Comparison of ENCODE assay signal across 23 mouse cellular contexts in genomic region chr3:86037926-86038484, GRCm38 (mm10). TPM values are rescaled to one million over a fixed set of nuclear protein-coding genes. Genes with fewer than 3 reads are reported as not detected.
DNase-seq lines count a peak whose midpoint lies in the region; ATAC-seq and TF ChIP-seq lines count a peak whose summit lies in the region.
"Had no signal": no experiment of that assay in that cellular context is flagged by ENCODE, and none has a peak within 500 bp of the region (broad histone marks: within the 10 kb centered on the region; RNA-seq: fewer than 3 reads in every experiment).

No protein-coding gene starts in this region.

- no peak for ATAC-seq in hindbrain, postnatal 0 days
- ATAC-seq in hindbrain, embryonic 13.5 days (ENCODE audit: low FRiP score), result no peak
- peak; percentile 14; the same call in 1 of the 2 replicates for ATAC-seq in lung, postnatal 0 days
- ATAC-seq in stomach, embryonic 16.5 days (ENCODE audit: insufficient read depth, low FRiP score), result no peak
- ATAC-seq: Patski had no signal

- DNase-seq in heart, adult 18-20 months, result peak; percentile 25
- no peak for DNase-seq in heart, embryonic 10.5 days (ENCODE audit: low spot score)
- no peak for DNase-seq in hindbrain, postnatal 0 days (ENCODE audit: low spot score)
- peak; percentile 65 for DNase-seq in lung, postnatal 0 days (ENCODE audit: low spot score)
- no peak for DNase-seq in lung, adult 18-20 months
- DNase-seq: B cell, adult 2 months; cerebellum, adult 2 months; midbrain, embryonic 14.5 days had no signal

- no peaks in the 10 kb centered on the region for H3K27me3 ChIP-seq in heart, embryonic 10.5 days (ENCODE audit: insufficient read depth, poor library complexity, severe bottlenecking)
- no peaks in the 10 kb centered on the region for H3K27me3 ChIP-seq in hindbrain, postnatal 0 days (ENCODE audit: insufficient read depth, low read length)
- no peaks in the 10 kb centered on the region for H3K27me3 ChIP-seq in hindbrain, embryonic 13.5 days
- H3K27me3 ChIP-seq in lung, postnatal 0 days (replicated peaks; ENCODE audit: insufficient read depth, low read length), result no peaks in the 10 kb centered on the region
- no peaks in the 10 kb centered on the region for H3K27me3 ChIP-seq in stomach, embryonic 16.5 days (ENCODE audit: control insufficient read depth, insufficient read depth, low read length)
- H3K27me3 ChIP-seq: embryonic facial prominence, embryonic 12.5 days; hindbrain, embryonic 12.5 days; limb, embryonic 13.5 days; liver, embryonic 15.5 days; Patski had no signal

- H3K4me3 ChIP-seq in heart, embryonic 10.5 days, result no peak overlapping the region
- H3K4me3 ChIP-seq in hindbrain, postnatal 0 days (ENCODE audit: low read length), result no peak overlapping the region
- H3K4me3 ChIP-seq in hindbrain, embryonic 13.5 days, result no peak overlapping the region
- no peak overlapping the region for H3K4me3 ChIP-seq in lung, postnatal 0 days (ENCODE audit: low read depth, low read length)
- no peak overlapping the region for H3K4me3 ChIP-seq in stomach, embryonic 16.5 days (replicated peaks; ENCODE audit: low read length)
- H3K4me3 ChIP-seq: embryonic facial prominence, embryonic 12.5 days; forebrain, embryonic 10.5 days; hindbrain, embryonic 12.5 days; limb, embryonic 13.5 days; liver, embryonic 15.5 days had no signal

- peaks cover 8% of the 10 kb centered on the region; the same call in 1 of the 2 replicates for H3K36me3 ChIP-seq in heart, embryonic 10.5 days
- no peaks in the 10 kb centered on the region for H3K36me3 ChIP-seq in hindbrain, postnatal 0 days (ENCODE audit: insufficient read depth, low read length)
- peaks cover 2% of the 10 kb centered on the region for H3K36me3 ChIP-seq in hindbrain, embryonic 13.5 days
- H3K36me3 ChIP-seq in lung, postnatal 0 days (ENCODE audit: insufficient read depth, low read length), result no peaks in the 10 kb centered on the region
- H3K36me3 ChIP-seq in stomach, embryonic 16.5 days (ENCODE audit: control insufficient read depth, insufficient read depth, low read length), result no peaks in the 10 kb centered on the region
- H3K36me3 ChIP-seq: hindbrain, embryonic 12.5 days had no signal

- no peak overlapping the region for H3K9ac ChIP-seq in hindbrain, postnatal 0 days (replicated peaks; ENCODE audit: low read length)
- no peak overlapping the region for H3K9ac ChIP-seq in hindbrain, embryonic 13.5 days
- H3K9ac ChIP-seq in lung, postnatal 0 days (replicated peaks; ENCODE audit: low read depth), result no peak overlapping the region
- no peak overlapping the region for H3K9ac ChIP-seq in stomach, embryonic 16.5 days (ENCODE audit: low read length)
- H3K9ac ChIP-seq: embryonic facial prominence, embryonic 12.5 days; hindbrain, embryonic 12.5 days; limb, embryonic 13.5 days; liver, embryonic 15.5 days had no signal

- H3K4me1 ChIP-seq in heart, embryonic 10.5 days, result peaks cover 21% of the 10 kb centered on the region
- H3K4me1 ChIP-seq in hindbrain, postnatal 0 days (ENCODE audit: insufficient read depth, low read length), result peaks cover 12% of the 10 kb centered on the region
- H3K4me1 ChIP-seq in hindbrain, embryonic 13.5 days (replicated peaks), result peaks cover 11% of the 10 kb centered on the region
- H3K4me1 ChIP-seq in lung, postnatal 0 days (ENCODE audit: insufficient read depth, low read depth, low read length), result peaks cover 10% of the 10 kb centered on the region; the same call in 1 of the 2 replicates
- H3K4me1 ChIP-seq in stomach, embryonic 16.5 days (ENCODE audit: control insufficient read depth, insufficient read depth, low read length), result peaks cover 20% of the 10 kb centered on the region
- H3K4me1 ChIP-seq: liver, embryonic 15.5 days had no signal

- 93% methylated on average over 9 of the region's 9 CpGs for WGBS in heart, embryonic 10.5 days
- 80% methylated on average over 9 of the region's 9 CpGs for WGBS in hindbrain, postnatal 0 days
- 90% methylated on average over 9 of the region's 9 CpGs for WGBS in hindbrain, embryonic 13.5 days
- WGBS in lung, postnatal 0 days, result 42% methylated on average over 9 of the region's 9 CpGs
- WGBS in stomach, embryonic 16.5 days, result 63% methylated on average over 9 of the region's 9 CpGs

- TF ChIP-seq CTCF in hindbrain, postnatal 0 days (IDR thresholded peaks at IDR 0.05; ENCODE audit: low read depth), result no peak
- TF ChIP-seq CTCF in lung, postnatal 0 days (IDR thresholded peaks at IDR 0.05), result no peak

- no peak overlapping the region for H3K27ac ChIP-seq in heart, embryonic 10.5 days
- H3K27ac ChIP-seq in hindbrain, postnatal 0 days, result peak overlapping the region; percentile 41; the same call in 1 of the 2 replicates
- H3K27ac ChIP-seq in hindbrain, embryonic 13.5 days, result no peak overlapping the region
- H3K27ac ChIP-seq in lung, postnatal 0 days (ENCODE audit: low read length), result peak overlapping the region; percentile 81; the same call in 1 of the 2 replicates
- H3K27ac ChIP-seq in stomach, embryonic 16.5 days (ENCODE audit: low read length), result peak overlapping the region; percentile 55; the same call in 1 of the 2 replicates
- H3K27ac ChIP-seq: forebrain, embryonic 10.5 days; hindbrain, embryonic 12.5 days; liver, embryonic 15.5 days had no signal

- H3K4me2 ChIP-seq in hindbrain, postnatal 0 days (ENCODE audit: low read depth, low read length), result no peak overlapping the region
- H3K4me2 ChIP-seq in hindbrain, embryonic 13.5 days, result no peak overlapping the region
- H3K4me2 ChIP-seq in lung, postnatal 0 days (replicated peaks; ENCODE audit: low read depth, low read length), result no peak overlapping the region
- no peak overlapping the region; the same call in 1 of the 2 replicates for H3K4me2 ChIP-seq in stomach, embryonic 16.5 days (ENCODE audit: low read depth, low read length)
- H3K4me2 ChIP-seq: embryonic facial prominence, embryonic 12.5 days; hindbrain, embryonic 12.5 days; liver, embryonic 15.5 days had no signal

- peak; percentile 21; the same call in 1 of the 2 replicates for TF ChIP-seq EP300 in lung, postnatal 0 days (IDR thresholded peaks at IDR 0.05)

- no peaks in the 10 kb centered on the region for H3K9me3 ChIP-seq in heart, embryonic 10.5 days
- H3K9me3 ChIP-seq in hindbrain, postnatal 0 days (ENCODE audit: low read length), result no peaks in the 10 kb centered on the region
- H3K9me3 ChIP-seq in hindbrain, embryonic 13.5 days, result 0 out of 2 replicates have a peak, but pooled peaks cover 2% of the 10 kb centered on the region
- no peaks in the 10 kb centered on the region for H3K9me3 ChIP-seq in lung, postnatal 0 days (ENCODE audit: low read length)
- no peaks in the 10 kb centered on the region for H3K9me3 ChIP-seq in stomach, embryonic 16.5 days (replicated peaks; ENCODE audit: control insufficient read depth, low read length)
- H3K9me3 ChIP-seq: embryonic facial prominence, embryonic 12.5 days; forebrain, embryonic 10.5 days; limb, embryonic 13.5 days; liver, embryonic 15.5 days had no signal

RNA-seq across cellular contexts. Expression of gene Prss48, which starts 35.7 kb away (rescaled TPM):
- not detected for total RNA-seq in heart, adult 18-20 months (2021)
- not detected in 2 replicates for polyA plus RNA-seq in heart, embryonic 10.5 days (2016; fragmentation: Nextera tagmentation; extraction: Ambion mirVana)
- total RNA-seq in hindbrain, postnatal 0 days (2014; rRNA removed), result not detected in 2 replicates
- polyA plus RNA-seq in hindbrain, postnatal 0 days (2015; fragmentation: Nextera tagmentation; extraction: Ambion mirVana), result not detected in 2 replicates
- not detected in 2 replicates for polyA plus RNA-seq in hindbrain, embryonic 13.5 days (2015; fragmentation: Nextera tagmentation; extraction: Ambion mirVana)
- polyA plus RNA-seq in lung, postnatal 0 days (2015; fragmentation: Nextera tagmentation; extraction: Ambion mirVana), result not detected in 2 replicates
- not detected in 2 replicates for polyA plus RNA-seq in stomach, embryonic 16.5 days (2015; fragmentation: Nextera tagmentation; extraction: Ambion mirVana)
- total RNA-seq: adrenal gland, postnatal 36 days; gastrocnemius, postnatal 14 days; layer of hippocampus, adult 8-10 months; left cerebral cortex, adult 8-10 months; megakaryocyte progenitor cell, adult 5-6 weeks had no signal
- polyA plus RNA-seq: cerebellum, adult 2 months; embryonic facial prominence, embryonic 12.5 days; forebrain, embryonic 10.5 days; hindbrain, embryonic 12.5 days; limb, embryonic 13.5 days; liver, embryonic 15.5 days; midbrain, embryonic 14.5 days; Patski; small intestine, adult 2 months; thymus, postnatal 0 days had no signal

Comparison
In these comparisons a context has a peak if more than half of its experiments do, and no peak if none do; other contexts are left out.
1. DNase-seq: peak in heart, adult 18-20 months (2 of 2) and lung, postnatal 0 days (single experiment); none in heart, embryonic 10.5 days (single experiment), hindbrain, postnatal 0 days (single experiment) and lung, adult 18-20 months (0 of 2).
2. H3K27ac ChIP-seq: peak in hindbrain, postnatal 0 days (single experiment), lung, postnatal 0 days (single experiment) and stomach, embryonic 16.5 days (single experiment); none in heart, embryonic 10.5 days (single experiment) and hindbrain, embryonic 13.5 days (single experiment).